Mouse (Mus musculus) olfactory bulb, adult 2 months (tissue): ENCODE results near the gene Prpf4.
A peak's percentile ranks its signal among the peaks of the same experiment; 100 is the strongest.

Source experiments
- CTCF ChIP-seq: fragments of 200-500 bp; IDR thresholded peaks from 2 replicates; pipeline ENCODE4 v1.5.1; 2012; ENCODE audit warnings: low read depth, mild to moderate bottlenecking, low read length, moderate library complexity; ENCODE audit not compliant: insufficient read depth
- POLR2A ChIP-seq: fragments of 200-500 bp; IDR thresholded peaks from 2 replicates; pipeline ENCODE4 v1.6.1; 2012; ENCODE audit warnings: mild to moderate bottlenecking, low read depth, low read length, moderate library complexity; ENCODE audit not compliant: insufficient read depth

DNA sequence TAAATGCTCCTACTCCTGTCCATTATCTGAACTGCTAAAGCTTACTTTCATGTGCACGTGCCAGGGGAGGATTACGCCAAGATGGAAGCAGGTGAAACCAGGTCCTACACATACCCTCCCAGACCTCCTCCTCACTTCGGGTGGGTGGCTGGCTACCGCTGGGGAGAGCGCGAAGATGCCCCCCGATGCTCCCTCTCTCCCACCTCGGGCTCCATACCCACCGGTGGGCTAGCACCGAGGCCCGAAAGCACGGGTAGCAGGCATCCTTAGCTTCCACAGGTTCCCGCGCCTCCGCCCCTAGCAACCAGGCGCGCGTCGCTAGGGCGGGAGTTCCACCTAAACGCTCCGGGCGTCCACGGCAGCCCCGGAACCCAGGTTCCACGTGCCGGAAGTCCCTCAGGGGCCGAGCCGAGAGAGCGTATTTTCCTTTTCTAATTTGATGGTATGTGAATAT lies 62.0 kb downstream of the Prpf4 start, which contains the start of gene Wdr31:
- TF ChIP-seq POLR2A: peak; percentile 46; the same call in 1 of the 2 replicates
- TF ChIP-seq CTCF: no peak
